Mouse (Mus musculus) C2C12 (cell line): Measurements from ENCODE around the gene A430078G23Rik.

ENCODE experiments used
- CEBPB ChIP-seq: IDR thresholded peaks from one replicate; pipeline ENCODE4 v1.6.1; 2011; ENCODE audit warnings: low read depth, mild to moderate bottlenecking, control low read depth, moderate library complexity
- CTCF ChIP-seq: IDR thresholded peaks from one replicate; pipeline ENCODE4 v1.5.1; 2011; ENCODE audit not compliant: control insufficient read depth, insufficient read depth, insufficient read length
- MAX ChIP-seq: IDR thresholded peaks from one replicate; pipeline ENCODE4 v1.6.1; 2011; ENCODE audit warnings: mild to moderate bottlenecking, control low read depth
- MYOD1 ChIP-seq: IDR thresholded peaks from one replicate; pipeline ENCODE4 v1.6.1; 2011; ENCODE audit warnings: low read depth; ENCODE audit not compliant: control insufficient read depth, insufficient read length
- USF1 ChIP-seq: IDR thresholded peaks from one replicate; pipeline ENCODE4 v1.6.1; 2011; ENCODE audit warnings: low read depth, mild to moderate bottlenecking, control low read depth, moderate library complexity

GRCm38 (mm10) chr8:3345337-3345736 lies 7.9 kb upstream of the A430078G23Rik start:
- TF ChIP-seq CTCF (no peak), MAX (no peak), USF1 (no peak), CEBPB (no peak), MYOD1 (no peak)
